In genomic region chr2:104692551-104692950, GRCm38 (mm10) we compare ENCODE assay signal across 14 mouse cellular contexts. TPM values are rescaled to one million over a fixed set of nuclear protein-coding genes. Genes with fewer than 3 reads are reported as not detected.
"Had no signal": no experiment of that assay in that cellular context is flagged by ENCODE, and none has a peak within 500 bp of the region (broad histone marks: within the 10 kb centered on the region; RNA-seq: fewer than 3 reads in every experiment).

No protein-coding gene starts in this region.

- ATAC-seq: liver, embryonic 12.5 days; midbrain, embryonic 13.5 days had no signal

- H3K4me1 ChIP-seq: limb, embryonic 13.5 days; liver, embryonic 12.5 days; midbrain, embryonic 13.5 days had no signal

- H3K27ac ChIP-seq: kidney, postnatal 0 days; limb, embryonic 13.5 days; liver, embryonic 12.5 days; midbrain, embryonic 13.5 days; stomach, postnatal 0 days had no signal

- H3K9ac ChIP-seq: limb, embryonic 13.5 days; liver, embryonic 12.5 days; midbrain, embryonic 13.5 days had no signal

- H3K36me3 ChIP-seq: liver, embryonic 12.5 days had no signal

- H3K4me2 ChIP-seq: limb, embryonic 13.5 days; liver, embryonic 12.5 days; midbrain, embryonic 13.5 days had no signal

- H3K9me3 ChIP-seq: limb, embryonic 13.5 days; liver, embryonic 12.5 days; midbrain, embryonic 13.5 days had no signal

- H3K4me3 ChIP-seq: limb, embryonic 13.5 days; liver, embryonic 12.5 days; midbrain, embryonic 13.5 days had no signal

- H3K27me3 ChIP-seq: limb, embryonic 13.5 days; liver, embryonic 12.5 days; midbrain, embryonic 13.5 days had no signal

- DNase-seq: layer of hippocampus, adult 9-11 months; layer of hippocampus, postnatal 36 days; thymus, postnatal 4 days had no signal

RNA-seq across cellular contexts. Expression of gene Pin1rt1, which starts 23.6 kb away (rescaled TPM):
- total RNA-seq: layer of hippocampus, adult 18-20 months; layer of hippocampus, postnatal 36 days; left cerebral cortex, adult 8-10 months; left cerebral cortex, postnatal 36 days; megakaryocyte progenitor cell, adult 5-6 weeks; midbrain, postnatal 0 days had no signal
- polyA plus RNA-seq: kidney, postnatal 0 days; liver, embryonic 12.5 days; liver, embryonic 16.5 days; midbrain, postnatal 0 days; stomach, postnatal 0 days had no signal
